Mouse (Mus musculus): ENCODE measurements around the gene Amn. TPM values are rescaled to one million over a fixed set of nuclear protein-coding genes. Genes with fewer than 3 reads are reported as not detected.

Amn gene
- total RNA-seq, 2 experiments from 2014 or later, result 9.4 to 12.5 TPM

DNA sequence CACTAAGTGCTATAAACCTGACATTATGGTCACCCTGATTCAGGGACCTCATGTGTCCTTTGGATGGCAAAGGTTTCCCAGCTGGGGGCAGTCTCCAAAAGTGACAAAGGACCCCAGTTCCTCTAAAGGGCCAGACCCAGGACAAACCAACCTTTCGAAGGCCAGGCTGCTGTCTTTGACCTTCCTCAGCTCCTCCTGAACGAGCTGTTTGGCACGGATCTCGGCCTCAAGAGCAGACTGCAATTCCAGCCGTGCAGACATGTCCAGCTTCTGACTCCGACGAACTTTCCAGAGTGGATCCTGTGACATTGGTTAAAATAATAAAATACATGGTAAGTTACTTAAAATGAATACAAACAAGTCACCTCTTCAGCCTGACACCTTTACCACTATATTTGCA lies 43.4 kb downstream of the Amn start:
- no peak for DNase-seq (ENCODE audit: low spot score in 2 of 2)
- intact Hi-C loops (cut with DNase I), result no loop called here

DNA sequence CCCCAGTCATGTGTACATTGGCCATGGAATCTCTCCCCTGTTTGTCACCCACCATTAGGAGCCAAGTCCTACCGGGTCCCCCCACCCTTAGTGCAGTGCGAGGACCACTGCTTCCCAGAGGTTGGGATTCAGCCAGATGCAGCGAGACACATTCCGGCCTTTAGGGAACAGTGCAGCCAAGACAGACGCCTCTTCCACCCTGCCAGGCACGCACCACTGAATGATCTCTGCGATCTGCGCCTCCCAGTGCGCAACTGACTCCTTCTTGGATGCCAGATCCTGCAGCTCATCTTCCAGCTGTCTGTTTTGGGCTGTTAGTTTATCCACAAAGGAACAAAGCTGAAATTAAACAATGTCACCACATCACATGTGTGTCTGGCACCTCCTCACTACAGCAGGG lies 46.8 kb downstream of the Amn start:
- intact Hi-C loops (cut with DNase I), result no loop called here
- no peak for DNase-seq (ENCODE audit: low spot score in 2 of 2)

DNA sequence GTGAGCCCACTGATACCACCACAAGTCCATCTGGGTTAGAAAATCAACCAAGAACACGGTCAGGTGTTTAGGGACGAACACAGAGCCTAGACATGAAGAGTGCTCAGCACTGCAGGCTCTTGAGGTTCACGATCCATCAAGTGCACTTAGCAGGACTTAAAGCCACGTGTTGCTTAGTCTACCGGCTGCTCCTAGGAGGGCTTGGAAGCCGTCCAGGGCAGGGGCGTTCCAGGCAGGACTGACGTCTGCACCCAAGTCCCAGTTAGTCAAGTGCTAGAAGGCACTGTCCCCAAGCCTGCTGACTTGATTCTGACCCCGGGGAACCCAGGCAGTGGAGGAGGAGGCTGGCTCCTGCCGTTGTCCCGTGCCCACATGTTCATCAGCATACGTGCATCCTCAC lies 49.7 kb downstream of the Amn start:
- no peak for DNase-seq (ENCODE audit: low spot score in 2 of 2)
- intact Hi-C loops (cut with DNase I), result no loop called here

DNA sequence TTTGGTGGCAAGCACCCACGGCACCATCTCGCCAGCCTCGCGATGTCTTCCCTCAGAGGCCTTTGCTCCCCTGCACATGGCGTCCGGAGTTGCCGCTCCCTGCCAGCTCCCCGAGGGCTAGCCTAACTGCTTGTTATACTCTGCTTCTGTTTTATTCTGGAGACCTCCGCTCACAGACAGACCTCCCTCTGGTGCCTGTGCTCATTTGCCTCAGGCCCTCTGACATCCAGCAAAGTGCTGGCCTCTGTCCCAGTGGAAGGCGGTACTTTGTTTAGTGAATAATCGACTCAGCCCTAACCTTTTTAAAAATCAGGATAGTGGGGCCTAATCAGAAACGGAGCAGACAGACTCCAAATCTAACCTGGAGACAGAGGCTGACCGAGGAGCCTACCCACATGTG lies 50.9 kb downstream of the Amn start:
- intact Hi-C loops (cut with DNase I), result no loop called here
- DNase-seq (ENCODE audit: low spot score in 2 of 2), result no peak

DNA sequence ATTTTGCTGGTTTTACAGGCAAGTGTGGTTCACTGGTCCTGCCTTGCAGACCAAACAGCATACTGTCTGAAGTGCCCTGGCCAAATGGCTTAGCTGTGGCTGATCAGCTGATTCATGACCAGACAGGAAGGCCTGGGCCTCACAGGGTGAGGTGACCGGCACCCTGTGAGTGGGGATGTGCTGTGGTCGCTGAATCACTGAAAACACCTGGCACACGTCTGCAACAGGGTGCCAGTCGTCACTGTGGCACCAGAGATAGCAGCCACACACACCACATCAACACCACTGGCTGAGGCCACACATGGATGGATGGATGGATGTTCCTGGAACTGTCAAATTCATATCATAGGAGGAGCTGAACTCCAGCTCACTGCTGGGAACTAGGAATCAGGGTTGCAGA lies 52.5 kb downstream of the Amn start:
- no peak for DNase-seq (ENCODE audit: low spot score in 2 of 2)
- intact Hi-C loops (cut with DNase I), result no loop called here

DNA sequence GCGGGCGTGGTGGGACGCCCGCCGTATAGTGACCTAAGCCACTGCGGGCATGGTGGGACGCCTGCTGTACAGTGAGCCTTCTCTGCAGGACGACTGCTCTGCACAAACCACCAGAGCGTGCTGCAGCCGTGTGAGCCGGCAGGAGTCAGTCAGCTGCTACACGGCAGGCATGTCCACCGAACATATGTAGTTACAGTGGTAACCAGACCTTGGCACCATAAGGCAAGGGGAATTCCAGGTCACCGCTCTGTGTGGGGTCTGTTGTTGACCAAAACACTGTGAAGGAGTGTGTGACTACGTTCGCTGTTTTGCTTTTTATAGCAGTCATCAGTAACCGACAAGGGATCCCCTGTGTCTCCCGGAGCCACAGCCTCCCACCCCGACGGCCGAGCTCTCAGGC lies 53.6 kb downstream of the Amn start:
- intact Hi-C loops (cut with DNase I), result no loop called here
- DNase-seq (ENCODE audit: low spot score in 2 of 2), result no peak

DNA sequence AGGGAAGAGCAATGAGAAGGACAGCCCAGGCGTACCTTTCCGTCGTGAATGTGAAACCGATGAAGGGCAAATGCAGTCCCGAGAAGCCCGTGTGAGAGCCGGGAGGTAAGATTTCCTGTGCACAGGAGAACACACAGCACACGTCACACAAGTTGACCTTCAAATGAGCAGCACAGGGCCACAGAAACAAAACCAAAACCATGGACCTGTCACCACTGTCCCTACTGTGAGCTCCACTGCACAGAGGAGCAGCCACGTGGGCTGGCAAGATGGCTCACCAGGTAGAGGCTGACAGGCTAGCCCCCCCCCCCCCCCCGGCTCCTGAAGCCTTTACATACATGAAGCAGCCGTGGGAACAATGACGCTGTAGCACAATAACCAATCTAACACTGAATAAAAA lies 54.1 kb downstream of the Amn start:
- DNase-seq (ENCODE audit: low spot score in 2 of 2), result no peak
- intact Hi-C loops (cut with DNase I), result no loop called here

DNA sequence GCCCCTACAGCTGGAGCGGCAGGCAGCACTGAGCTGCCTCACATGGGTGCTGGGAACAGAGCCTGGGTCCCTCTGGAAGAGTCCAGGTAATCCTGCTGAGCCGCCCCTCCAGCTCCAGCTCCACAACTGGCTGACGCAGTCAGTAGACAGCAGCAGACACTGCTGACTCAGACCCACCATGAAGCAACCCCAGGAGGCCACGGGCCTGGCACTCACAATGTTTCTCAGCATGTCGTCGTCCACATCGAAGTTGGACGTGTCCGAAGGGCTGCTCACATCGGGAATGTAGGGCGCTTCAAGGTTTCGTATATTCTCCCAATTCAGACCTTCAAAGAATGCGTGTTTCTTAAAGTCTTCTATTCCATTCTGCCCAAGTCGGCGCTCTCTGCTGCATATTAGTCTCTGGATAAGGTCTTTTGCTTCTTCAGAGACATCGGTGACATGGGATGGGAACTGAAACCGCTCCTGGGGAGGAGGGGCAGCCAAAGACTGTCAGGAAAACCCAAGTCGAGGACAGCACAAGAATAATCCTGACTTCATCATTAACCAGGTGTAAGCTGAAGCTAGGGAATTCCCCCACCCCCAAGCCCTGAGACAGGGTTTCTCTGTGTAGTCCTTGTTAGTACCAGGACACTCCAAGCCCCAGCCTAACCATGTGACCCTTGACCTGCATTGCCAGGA lies 55.0 kb downstream of the Amn start:
- intact Hi-C loops (cut with DNase I), result no loop called here
- no peak for DNase-seq (ENCODE audit: low spot score in 2 of 2)

Other genes with a start within 250 kb of the Amn start
- gene Rcor1, start 231.7 kb upstream of the Amn start, total RNA-seq (2021), result 10 to 100 TPM; 17.1 to 19.6 TPM
- gene Traf3, start 104.7 kb upstream of the Amn start, total RNA-seq (2021), result 10 to 100 TPM; 61.3 to 74.6 TPM
- gene 4930595D18Rik, start 86.6 kb upstream of the Amn start, total RNA-seq (2021), result not detected
- gene Cdc42bpb, start 106.6 kb downstream of the Amn start, total RNA-seq (2021), result 100 to 1,000 TPM; 133 TPM
- gene Lbhd2, start 135.7 kb downstream of the Amn start, total RNA-seq (2021), result 1 to 10 TPM; 1.5 to 2.5 TPM
- 1 to 10 TPM in 1 of 2 experiments, under 1 TPM in 1; 0.85 to 1.3 TPM for gene Exoc3l4, start 145.9 kb downstream of the Amn start, total RNA-seq (2021)
- under 1 TPM; 0.53 to 0.66 TPM for gene Tnfaip2, start 171.4 kb downstream of the Amn start, total RNA-seq (2021)
- 1 to 10 TPM; 3.2 to 4.5 TPM for gene Gm266, start 214.7 kb downstream of the Amn start, total RNA-seq (2021)

Measured in left cerebral cortex, postnatal 25 days (tissue).